Mouse (Mus musculus) kidney, adult 2 months (tissue): Measurements from ENCODE around the gene Trim10.

Source experiments
- CTCF ChIP-seq: fragments of 200-500 bp; conservative IDR thresholded peaks from 2 replicates; pipeline ENCODE4 v1.5.1; 2011; ENCODE audit warnings: low read depth, mild to moderate bottlenecking, control low read depth, low read length, moderate library complexity, mixed read lengths; ENCODE audit not compliant: insufficient read depth, insufficient read length
- POLR2A ChIP-seq: fragments of 200-500 bp; IDR thresholded peaks from one replicate; pipeline ENCODE4 v1.6.1; 2011; ENCODE audit warnings: low read depth, low read length, control low read depth

DNA sequence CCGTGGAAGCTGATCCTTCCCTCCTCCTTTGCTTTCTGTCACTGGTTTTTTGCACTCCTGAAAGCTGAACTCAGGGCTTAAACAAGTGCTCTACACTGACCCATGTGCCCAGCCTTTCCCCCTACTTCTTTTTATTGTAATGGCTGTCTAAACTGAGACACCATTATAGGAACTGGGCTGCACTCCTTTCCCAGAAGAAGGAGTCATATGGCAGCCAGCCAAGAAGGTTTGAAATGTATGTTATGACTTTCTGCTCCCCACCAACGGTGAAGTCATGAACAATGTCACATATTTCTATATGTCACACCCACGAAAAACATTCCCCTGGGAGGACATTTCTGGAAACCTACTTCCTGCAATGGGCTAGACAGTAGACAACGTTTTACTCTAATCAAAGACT, 5.3 kb downstream of the Trim10 start:
- no peak for TF ChIP-seq CTCF
- TF ChIP-seq POLR2A: no peak
